Mouse (Mus musculus): Measurements from ENCODE around the gene Stfa2l1.
"Not testable (repeated sequence)": the region's sequence is repeated elsewhere in the genome, so short reads cannot be mapped to it uniquely, and the experiment has no call there.

The Stfa2l1 gene

GRCm38 (mm10) chr16:36156402-36156975 lies at the start of gene Stfa2l1:
Stfa2l1 (plus strand) TSS chr16:36156811.
- DNase-seq, result no peak

DNA sequence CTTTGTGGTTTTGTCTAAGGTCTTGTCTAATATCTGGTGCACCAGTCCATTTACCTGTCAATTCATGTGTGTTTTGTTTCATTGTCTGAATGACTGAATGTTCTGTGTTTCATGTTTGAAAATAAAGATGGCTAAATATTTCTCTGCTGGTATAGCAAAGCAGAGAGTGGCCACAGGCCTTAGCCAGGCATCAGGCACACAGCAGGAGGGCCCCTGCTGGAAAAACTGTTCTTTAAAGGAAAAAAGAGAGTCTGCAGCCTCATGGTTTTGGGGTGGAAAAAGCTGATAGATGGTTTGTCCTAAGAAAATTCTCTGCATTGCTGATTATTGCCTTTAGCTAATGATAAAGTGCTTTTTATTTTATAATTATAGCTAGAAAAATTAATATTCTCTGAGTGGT lies 45.1 kb upstream of the Stfa2l1 start:
- not testable (repeated sequence) for DNase-seq

DNA sequence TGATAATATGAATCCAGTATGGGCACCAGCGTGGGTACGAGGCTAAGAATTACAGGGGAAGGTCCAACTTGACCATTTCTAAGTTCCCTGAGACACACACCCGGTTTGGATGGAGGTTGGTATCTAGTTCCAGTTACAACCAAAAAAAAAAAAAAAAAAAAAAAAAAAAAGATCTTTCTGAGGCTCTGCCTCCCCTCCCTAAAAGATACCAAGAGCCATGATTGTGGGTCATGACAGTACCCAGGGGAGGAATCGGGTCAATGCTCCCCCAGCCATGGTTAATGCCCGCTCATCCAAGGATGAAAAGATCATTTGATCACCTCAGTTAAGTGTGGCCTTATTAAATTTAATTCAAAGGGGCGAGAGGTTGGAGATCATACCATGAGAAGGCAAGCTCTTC lies 40.9 kb upstream of the Stfa2l1 start:
- not testable (repeated sequence) for DNase-seq

- DNase-seq, result peak; percentile 22
Measured at GRCm38 (mm10) chr16:36128092-36128491, 28.5 kb upstream of the Stfa2l1 start.

- no peak for DNase-seq
Measured at GRCm38 (mm10) chr16:36131141-36131540, 25.5 kb upstream of the Stfa2l1 start, which contains the start of gene Csta1. Csta1 (minus strand) TSS chr16:36131241.

GRCm38 (mm10) chr16:36138201-36138600 lies 18.4 kb upstream of the Stfa2l1 start:
- DNase-seq, result no peak

GRCm38 (mm10) chr16:36167841-36168240 lies 11.2 kb downstream of the Stfa2l1 start:
- DNase-seq, result not testable (repeated sequence)

DNA sequence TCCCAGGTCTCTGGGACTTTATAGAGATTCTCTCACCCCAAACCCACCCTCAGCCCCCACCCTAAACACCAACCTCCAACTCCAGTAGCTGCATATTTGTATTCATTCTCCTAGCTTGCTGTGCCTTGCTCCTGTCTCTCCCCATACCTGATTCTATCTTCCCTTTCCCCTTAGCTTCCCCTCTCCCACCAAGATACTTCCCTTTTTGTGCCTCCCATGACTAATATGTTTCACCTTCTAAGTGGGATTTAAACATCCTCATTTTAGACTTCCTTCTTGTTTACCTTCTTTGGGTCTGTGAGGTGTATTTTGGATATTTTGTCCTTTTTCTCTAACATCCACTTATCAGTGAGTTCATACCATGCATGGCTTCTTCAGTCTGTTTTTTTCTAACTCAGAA lies 19.5 kb downstream of the Stfa2l1 start:
- DNase-seq, result no peak

- no peak for DNase-seq
Measured at GRCm38 (mm10) chr16:36179910-36180309, 23.3 kb downstream of the Stfa2l1 start.

GRCm38 (mm10) chr16:36183912-36184311 lies 27.3 kb downstream of the Stfa2l1 start, which contains the start of gene Gm5483:
Gm5483 (plus strand) TSS chr16:36184212.
- DNase-seq, result not testable (repeated sequence)

DNA sequence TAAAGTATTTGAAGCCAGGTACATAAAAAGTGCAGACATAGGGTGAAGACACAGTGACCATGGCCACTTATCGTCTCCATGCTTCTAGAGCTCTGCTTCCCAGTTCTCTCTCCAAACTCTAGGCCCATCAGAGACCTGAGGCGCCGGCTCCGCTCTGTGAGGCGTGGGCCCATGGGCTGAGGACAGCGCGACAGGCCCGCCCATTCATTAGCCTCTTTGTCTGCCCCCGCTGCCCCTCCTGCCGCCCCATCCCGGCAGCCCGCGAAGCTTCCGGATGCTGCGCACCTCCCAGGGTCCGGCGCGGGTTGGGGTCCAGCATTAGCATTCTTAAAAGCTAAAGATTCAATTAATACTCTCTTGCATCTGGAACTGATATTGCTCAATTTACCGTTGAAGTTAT lies 42.6 kb downstream of the Stfa2l1 start:
- DNase-seq, result no peak

DNA sequence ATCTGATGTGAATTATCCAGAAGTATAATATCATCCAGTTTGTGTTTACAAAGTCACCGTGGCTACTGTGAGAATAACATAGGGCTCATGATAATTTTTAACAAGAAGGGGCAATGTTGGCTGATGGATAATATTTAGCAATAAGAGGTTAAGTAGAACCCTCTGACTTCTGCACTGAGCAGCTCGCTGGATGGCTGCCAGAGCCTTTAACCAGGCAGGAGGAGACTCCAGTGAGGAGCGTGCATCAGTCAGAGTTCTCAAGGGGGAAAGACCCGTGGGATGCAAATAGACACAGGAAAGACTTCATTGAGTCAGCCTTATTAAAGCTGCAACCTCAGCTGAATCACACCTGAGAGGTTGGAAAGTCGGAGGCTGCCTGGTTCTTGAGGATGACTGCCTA lies 47.2 kb downstream of the Stfa2l1 start:
- peak; percentile 46 for DNase-seq

DNA sequence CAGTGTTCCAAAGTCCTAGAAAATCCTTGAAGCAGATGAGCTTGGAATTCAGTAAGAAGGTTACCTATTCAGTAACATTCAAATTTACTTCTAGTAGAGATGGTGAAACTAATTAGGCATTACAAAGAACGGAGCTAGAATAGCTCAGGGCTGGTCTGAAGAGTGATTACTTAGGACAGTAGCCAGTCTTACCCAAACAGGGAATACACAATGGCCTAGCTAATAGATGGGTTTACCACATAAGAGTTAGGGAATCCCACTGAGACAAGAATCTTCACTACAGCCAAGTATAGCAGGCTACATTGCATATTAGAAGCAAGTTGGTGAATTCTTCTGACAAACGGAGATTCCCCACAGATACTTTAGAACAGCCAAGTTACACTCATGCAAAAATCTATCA lies 49.1 kb downstream of the Stfa2l1 start:
- DNase-seq, result not testable (repeated sequence)

DNA sequence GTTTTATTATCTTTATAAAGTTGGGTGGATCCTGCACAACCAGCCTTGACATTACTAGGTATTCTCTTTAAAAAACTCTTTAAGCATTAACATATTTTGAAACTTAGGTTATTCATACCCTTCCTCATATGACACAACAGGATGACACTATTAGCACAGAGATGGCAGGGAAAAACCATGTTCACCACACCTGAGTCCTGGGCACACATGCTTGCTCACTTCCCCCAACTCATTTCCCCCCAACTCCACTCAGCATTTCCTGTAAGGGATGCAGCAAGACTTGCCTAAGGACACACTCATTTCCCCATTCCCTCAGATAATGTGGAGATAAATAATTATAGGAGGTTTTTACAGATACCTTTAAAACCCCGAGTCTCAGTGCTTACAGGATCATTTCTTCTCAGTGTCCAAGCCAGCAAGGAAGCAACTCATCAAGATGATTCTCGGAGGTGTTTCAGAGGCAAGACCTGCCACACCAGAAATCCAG lies 53.4 kb downstream of the Stfa2l1 start, which contains the start of gene Gm5416:
Gene Gm5416 (plus strand): TSS at position 437 of the 487 bp plus-strand sequence.
- DNase-seq, result no peak
